Mouse (Mus musculus): Measurements from ENCODE around the gene Gm47996. TPM values are rescaled to one million over a fixed set of nuclear protein-coding genes. Genes with fewer than 3 reads are reported as not detected.
A peak's percentile ranks its signal among the peaks of the same experiment; 100 is the strongest.
"Not testable (repeated sequence)": the region's sequence is repeated elsewhere in the genome, so short reads cannot be mapped to it uniquely, and the experiment has no call there.

Gm47996 gene
- total RNA-seq (2017) = 1.6 and 4.8 TPM in 2 replicates

GRCm38 (mm10) chr1:151209824-151210355 lies at the start of gene Gm47996:
Gene Gm47996 (plus strand): TSS chr1:151210131.
- ATAC-seq (replicated peaks; ENCODE audit: low read depth, poor library complexity, severe bottlenecking) = not testable (repeated sequence)

DNA sequence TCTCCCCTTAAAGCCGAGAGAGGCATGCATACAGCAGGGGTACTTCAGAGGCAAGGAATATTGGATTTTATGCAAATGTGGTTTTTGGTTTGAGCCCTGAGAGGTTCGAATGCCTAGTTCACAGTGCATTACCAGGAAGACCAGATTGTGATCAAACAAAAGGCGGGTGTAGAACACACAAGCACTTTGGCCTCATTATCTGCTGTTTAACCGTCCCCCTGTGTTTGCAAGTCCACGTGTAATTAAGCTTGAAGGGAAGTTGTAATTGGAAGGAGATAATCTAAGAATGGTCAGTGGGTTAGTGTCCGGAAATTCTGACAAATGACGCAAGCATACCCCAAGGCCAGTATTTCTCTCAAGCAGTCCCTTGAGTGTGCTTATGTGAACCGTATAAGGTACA lies 43.9 kb upstream of the Gm47996 start:
- ATAC-seq (replicated peaks; ENCODE audit: low read depth, poor library complexity, severe bottlenecking) = 0 out of 2 replicates have a peak, but pooled peaks have one; percentile 29

GRCm38 (mm10) chr1:151167297-151168047 lies 42.5 kb upstream of the Gm47996 start:
- peak; percentile 37; the same call in 1 of the 2 replicates for ATAC-seq (replicated peaks; ENCODE audit: low read depth, poor library complexity, severe bottlenecking)

DNA sequence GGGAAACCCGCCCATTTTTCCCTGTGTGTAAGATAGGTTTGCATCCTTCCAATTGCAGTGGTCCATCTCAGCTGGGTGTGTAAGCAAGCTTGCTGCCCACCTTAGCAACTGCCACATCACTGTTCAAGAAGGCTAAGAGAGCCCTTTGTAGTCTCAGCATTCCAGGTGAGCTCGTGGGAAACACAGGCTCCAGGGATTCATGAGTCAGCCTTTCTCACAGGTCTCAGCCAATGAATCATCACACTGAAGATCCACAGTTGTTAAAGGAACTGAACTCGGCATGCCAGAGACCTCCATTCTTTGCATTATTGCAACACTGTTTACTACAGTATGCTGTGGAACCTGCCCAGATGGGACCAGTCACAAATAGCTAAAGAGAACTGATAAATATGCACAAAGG lies 41.3 kb upstream of the Gm47996 start:
- ATAC-seq (replicated peaks; ENCODE audit: low read depth, poor library complexity, severe bottlenecking) = no peak

DNA sequence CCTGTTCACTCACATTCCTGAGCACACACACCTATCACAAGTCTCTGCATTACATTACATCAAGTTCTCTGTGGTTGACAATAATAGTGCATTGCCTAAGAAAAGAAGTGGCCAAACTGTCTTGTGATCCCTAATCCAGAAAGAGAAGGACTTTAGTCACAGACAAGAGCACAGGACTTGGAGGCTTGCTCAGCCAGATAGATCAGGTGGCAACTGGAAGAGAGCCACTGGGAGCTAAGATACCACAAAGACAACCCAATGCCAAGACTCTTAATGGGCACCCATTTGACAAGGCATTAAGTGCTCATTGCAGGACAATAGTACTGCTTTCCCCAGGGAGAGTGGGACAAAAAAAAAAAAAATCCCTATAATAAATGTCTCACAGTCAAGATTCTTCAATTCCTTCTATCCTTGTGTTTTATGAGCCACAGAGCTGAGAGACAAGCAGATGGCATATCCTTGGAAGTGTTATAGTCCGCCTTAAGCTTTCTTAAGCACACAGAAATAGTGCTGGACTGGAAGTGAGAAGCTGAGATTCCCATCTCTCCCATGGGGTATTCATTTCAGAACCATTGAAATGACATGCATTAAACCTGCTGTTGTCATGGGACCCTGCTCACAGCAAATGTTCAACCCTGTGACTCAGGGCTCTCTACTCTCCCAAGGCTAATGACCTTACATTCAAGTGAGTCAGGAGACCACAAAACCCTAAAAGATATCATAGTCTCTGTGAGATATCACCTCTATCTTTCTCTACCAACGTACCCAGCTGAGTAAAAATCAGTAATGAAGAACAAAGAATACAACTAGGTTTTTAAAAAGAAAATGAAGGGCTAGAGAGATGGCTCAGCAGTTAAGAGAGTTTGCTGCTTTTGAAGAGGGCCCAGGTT lies 38.1 kb upstream of the Gm47996 start:
- no peak for ATAC-seq (replicated peaks; ENCODE audit: low read depth, poor library complexity, severe bottlenecking)

GRCm38 (mm10) chr1:151177030-151177936 lies 32.6 kb upstream of the Gm47996 start:
- ATAC-seq (replicated peaks; ENCODE audit: low read depth, poor library complexity, severe bottlenecking) = peak; percentile 84

DNA sequence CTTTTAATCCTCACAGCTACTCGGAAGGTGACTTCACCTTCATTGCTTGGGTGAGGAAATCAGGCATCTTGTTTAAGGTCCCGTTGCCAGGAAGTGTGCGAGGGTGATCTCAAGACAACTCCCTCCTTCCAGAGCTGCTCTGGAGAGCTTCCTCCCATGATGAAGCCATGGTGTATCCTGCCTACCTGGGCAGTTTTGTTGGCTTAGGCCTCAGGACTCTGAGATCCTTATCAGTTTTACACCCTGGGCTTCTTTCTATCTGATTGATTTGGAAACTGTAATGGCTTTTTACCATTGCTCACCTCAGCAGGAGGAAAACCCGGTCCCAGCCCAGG lies 32.0 kb upstream of the Gm47996 start:
- ATAC-seq (replicated peaks; ENCODE audit: low read depth, poor library complexity, severe bottlenecking) = no peak

GRCm38 (mm10) chr1:151178505-151179083 lies 31.3 kb upstream of the Gm47996 start:
- no peak for ATAC-seq (replicated peaks; ENCODE audit: low read depth, poor library complexity, severe bottlenecking)

- no peak for ATAC-seq (replicated peaks; ENCODE audit: low read depth, poor library complexity, severe bottlenecking)
These were observed 29.8 kb upstream of the Gm47996 start for GRCm38 (mm10) chr1:151180167-151180566.

DNA sequence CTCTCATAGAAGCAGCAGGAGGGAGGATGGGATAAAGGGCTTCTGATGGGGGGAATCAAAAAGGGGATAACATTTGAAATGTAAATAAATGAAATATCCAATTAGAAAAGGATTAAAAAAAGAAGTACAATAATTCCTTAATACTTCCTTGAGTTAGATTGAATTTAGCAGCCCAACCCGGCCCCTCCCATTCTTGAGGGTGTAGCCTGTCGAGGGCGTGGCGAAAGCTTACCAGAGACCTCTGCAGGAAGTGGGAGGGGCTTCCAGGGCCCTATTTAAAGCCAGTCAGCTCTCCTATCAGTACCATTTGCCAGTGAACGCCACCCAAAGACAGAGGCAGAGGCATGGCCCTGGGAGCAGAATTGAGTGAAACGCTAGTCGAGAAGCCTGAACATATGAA lies 27.7 kb upstream of the Gm47996 start, which contains the start of gene Gm47985:
Gm47985 (plus strand) TSS at position 272 of the 400 bp plus-strand sequence.
- not testable (repeated sequence) for ATAC-seq (replicated peaks; ENCODE audit: low read depth, poor library complexity, severe bottlenecking)

- ATAC-seq (replicated peaks; ENCODE audit: low read depth, poor library complexity, severe bottlenecking) = not testable (repeated sequence)
These were observed 23.7 kb upstream of the Gm47996 start for GRCm38 (mm10) chr1:151186186-151186585.

DNA sequence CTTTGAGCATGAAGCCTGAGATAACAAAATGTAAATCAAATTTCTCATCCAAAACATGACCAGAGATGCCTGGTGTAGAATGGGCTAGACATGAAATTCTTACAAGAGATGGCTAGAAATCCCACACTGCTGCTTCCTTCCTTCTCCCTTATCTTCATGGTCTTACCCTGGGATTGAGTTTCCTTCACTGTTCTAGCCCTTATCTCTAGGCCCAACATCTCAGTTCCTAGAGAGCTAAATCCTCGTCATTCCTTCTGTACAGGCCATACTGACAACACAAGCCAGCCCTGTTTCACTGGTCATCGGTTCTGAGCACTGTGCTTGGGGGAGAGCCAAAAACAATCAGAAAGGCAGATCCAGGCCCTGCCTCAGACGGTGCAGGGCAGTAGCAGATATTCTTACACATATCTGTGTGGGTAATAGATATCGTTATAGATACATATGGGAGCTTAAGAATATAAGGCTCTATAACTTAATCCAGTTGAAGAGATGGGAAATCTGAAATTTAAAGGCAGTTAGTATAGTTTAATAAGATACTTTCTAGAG lies 23.0 kb upstream of the Gm47996 start:
- not testable (repeated sequence) for ATAC-seq (replicated peaks; ENCODE audit: low read depth, poor library complexity, severe bottlenecking)

DNA sequence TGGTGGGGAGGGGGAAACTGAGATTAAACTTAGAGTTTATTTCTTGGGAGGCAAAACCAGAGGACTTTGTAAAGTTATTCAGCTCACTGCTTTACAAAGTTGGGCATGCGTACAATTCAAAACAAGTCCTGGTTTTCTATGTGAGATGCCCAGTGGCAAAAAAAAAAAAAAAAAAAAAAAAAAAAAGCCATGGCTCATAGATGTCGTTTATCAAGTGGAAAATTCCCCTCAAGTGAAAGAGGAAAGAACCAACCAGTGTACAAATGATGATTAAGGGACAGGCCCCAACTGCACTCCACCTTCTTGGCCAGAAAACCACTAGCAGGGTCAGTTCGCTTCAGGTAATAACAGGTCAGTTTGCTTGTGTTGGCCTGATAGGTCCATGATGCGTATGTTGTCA lies 21.5 kb upstream of the Gm47996 start:
- ATAC-seq (replicated peaks; ENCODE audit: low read depth, poor library complexity, severe bottlenecking) = no peak

DNA sequence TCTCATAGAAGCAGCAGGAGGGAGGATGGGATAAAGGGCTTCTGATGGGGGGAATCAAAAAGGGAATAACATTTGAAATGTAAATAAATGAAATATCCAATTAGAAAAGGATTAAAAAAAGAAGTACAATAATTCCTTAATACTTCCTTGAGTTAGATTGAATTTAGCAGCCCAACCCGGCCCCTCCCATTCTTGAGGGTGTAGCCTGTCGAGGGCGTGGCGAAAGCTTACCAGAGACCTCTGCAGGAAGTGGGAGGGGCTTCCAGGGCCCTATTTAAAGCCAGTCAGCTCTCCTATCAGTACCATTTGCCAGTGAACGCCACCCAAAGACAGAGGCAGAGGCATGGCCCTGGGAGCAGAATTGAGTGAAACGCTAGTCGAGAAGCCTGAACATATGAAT lies 17.9 kb upstream of the Gm47996 start, which contains the start of gene Gm8947:
Gm8947 (plus strand) TSS at position 302 of the 400 bp plus-strand sequence.
- not testable (repeated sequence) for ATAC-seq (replicated peaks; ENCODE audit: low read depth, poor library complexity, severe bottlenecking)

- ATAC-seq (replicated peaks; ENCODE audit: low read depth, poor library complexity, severe bottlenecking) = not testable (repeated sequence)
These were observed 17.2 kb upstream of the Gm47996 start for GRCm38 (mm10) chr1:151192739-151193138.

- ATAC-seq (replicated peaks; ENCODE audit: low read depth, poor library complexity, severe bottlenecking) = not testable (repeated sequence)
These were observed 13.9 kb upstream of the Gm47996 start for GRCm38 (mm10) chr1:151195986-151196385.

GRCm38 (mm10) chr1:151196690-151197089 lies 13.2 kb upstream of the Gm47996 start:
- ATAC-seq (replicated peaks; ENCODE audit: low read depth, poor library complexity, severe bottlenecking) = 0 out of 2 replicates have a peak, but pooled peaks have one; percentile 18

GRCm38 (mm10) chr1:151198120-151198519 lies 11.8 kb upstream of the Gm47996 start, which contains the start of gene Gm47995:
Gene Gm47995 (plus strand): TSS chr1:151198448.
- not testable (repeated sequence) for ATAC-seq (replicated peaks; ENCODE audit: low read depth, poor library complexity, severe bottlenecking)

DNA sequence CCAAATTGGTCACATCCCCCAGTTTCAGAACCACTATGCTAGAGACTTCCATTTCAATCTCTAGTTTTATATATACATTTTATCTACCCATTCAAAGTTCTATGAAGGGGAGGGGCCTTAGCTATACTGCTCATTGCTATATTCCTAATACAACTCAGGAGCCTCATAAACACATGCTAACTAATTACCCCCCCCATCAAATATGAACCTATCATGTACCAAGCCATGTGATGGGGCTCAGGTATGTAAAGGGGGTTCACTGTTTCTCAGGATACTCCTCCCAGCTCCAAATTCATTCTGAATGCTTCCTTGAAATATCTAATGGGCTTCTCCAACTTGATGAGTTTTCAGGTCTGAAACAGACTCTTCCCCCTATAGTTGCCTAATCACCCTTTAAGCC lies 9.3 kb upstream of the Gm47996 start:
- not testable (repeated sequence) for ATAC-seq (replicated peaks; ENCODE audit: low read depth, poor library complexity, severe bottlenecking)
